Mouse (Mus musculus) heart, postnatal 10 days (tissue): ENCODE results near the gene Insyn1. TPM values are rescaled to one million over a fixed set of nuclear protein-coding genes. Genes with fewer than 3 reads are reported as not detected.

Source experiments
- DNase-seq, 2 experiments: peaks; one replicate each; pipeline ENCODE4 v3.0.0; 2021
- intact Hi-C: fragments of 180-260 bp; cut with DNase I; formaldehyde crosslinking; loops from one replicate; pipeline ENCODE4 v1.15.1; 2025
- total RNA-seq, 2 experiments: library from RNA; stranded (reverse); gene quantifications; 2 replicates each; pipeline ENCODE4 v1.2.3; 2021

Insyn1 gene
- 10 to 100 TPM; 11.0 to 11.4 TPM for total RNA-seq

DNA sequence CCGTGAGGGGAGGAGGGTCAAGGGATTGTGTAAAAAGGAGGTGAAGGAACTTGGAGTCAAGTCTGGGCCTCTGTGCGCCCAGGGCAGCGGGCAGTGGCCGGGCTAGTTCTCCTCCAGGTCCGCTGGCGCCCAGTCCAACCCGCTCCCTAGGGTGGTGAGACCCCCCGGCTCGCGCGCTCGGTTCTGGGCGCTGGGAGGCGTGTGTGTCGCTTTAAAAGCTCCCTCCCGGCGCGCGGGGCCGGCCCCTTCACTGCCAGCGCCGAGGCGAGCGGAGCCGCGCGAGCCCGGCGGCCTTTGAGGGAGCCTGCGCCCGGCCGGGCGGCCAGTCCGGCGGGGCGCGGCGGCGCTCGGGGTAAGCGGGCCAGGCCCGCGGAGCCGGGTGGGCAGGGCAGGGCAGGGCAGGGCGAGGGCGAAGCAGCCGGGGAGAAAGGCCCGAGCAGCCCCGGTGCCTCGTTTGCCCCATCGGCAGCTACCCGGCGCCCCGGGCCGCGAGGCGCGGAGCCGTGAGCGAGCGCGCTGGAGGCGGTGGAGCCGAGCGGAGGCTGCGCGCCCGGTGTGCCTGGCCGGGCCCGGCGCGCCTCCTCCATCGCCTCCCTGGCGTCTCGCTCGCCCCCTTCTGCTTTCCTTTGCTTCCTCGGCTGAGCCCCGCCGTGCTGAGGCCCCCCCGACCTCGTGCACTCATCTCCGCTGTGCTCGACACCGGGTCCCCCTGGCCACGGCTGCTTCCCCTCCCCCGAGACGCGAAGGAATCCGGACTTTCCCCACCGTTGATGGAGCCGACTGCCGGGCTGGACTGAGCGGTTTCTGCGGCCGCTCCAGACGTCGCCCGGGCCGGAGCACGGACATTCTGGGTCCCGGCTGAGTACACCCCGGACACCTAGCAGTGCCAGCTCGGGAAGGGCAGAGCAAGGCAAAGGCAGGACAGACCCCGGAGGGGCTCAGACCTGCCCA is at the start of gene Insyn1:
Insyn1 (plus strand) TSS at position 753 of the 951 bp plus-strand sequence.
- peak; percentile 74 to 76 for DNase-seq
- intact Hi-C loops = loop anchor here (2.0 kb wide), 1 partner anchor 77 kb away; no protein-coding TSS in a partner anchor

DNA sequence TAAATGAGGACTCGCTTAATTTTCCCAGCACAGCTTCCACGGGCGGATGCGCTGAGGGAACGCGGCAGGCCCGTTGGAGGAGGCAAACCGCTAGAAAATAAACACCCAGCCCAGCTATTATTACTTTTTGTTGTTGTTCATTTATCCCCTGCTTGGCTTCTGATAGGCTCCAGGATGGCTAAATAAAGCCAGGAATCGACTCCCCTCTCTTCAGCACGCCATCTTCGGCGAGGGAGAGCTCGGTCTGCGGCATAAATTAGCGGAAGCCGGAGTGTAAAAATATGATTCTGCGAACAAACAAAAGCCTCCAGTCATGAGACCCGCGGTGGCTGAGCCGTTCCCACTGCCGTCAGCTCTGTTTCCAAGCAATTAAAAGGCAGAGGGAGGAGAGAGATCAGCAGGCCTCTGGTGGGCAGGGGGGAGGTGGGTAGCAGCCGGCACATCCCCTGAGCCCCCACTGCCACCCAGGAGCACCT is 49.4 kb upstream of the Insyn1 start:
- intact Hi-C loops = no loop called here
- DNase-seq = no peak

DNA sequence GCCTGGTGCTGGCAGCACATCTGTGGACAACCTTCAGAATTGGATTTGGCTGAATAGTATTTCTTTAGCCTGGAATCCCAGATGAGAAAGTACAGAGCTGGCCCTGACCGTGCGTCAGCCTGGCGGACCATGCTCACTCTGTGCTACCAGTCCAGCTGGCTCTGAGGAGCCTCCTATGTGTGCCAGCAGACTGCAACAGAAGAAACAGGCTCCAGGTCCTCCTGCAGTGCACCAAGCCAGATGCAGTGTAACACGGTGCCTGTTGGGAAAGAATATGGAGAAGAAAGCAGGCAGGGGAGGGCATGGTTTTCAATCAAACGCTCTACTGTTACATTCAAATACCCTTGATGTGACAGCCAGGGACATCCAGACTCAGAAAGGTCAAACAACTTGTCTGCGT is 48.3 kb upstream of the Insyn1 start:
- intact Hi-C loops = no loop called here
- peak; percentile 49 for DNase-seq

DNA sequence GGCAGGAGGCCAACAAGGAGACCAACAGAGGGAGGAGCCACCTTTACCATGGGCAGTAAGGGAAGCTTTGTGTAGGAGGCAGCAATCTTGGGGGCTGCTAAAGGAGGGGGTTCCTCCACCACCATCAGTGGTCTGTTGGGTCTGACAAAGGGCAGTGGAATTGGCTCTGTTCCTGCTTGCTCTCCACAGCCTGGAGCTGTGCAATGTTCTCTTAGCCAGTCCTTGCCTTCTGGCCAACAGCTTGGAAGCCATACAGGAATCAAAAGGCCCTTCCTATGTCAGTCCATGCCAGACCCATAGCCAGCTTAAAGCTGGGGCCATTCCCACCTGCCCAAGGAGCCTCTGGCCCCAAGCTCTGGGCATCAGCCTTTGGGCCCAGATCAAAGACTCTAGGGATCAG is 47.8 kb upstream of the Insyn1 start:
- peak; percentile 32 to 52 for DNase-seq
- intact Hi-C loops = no loop called here

DNA sequence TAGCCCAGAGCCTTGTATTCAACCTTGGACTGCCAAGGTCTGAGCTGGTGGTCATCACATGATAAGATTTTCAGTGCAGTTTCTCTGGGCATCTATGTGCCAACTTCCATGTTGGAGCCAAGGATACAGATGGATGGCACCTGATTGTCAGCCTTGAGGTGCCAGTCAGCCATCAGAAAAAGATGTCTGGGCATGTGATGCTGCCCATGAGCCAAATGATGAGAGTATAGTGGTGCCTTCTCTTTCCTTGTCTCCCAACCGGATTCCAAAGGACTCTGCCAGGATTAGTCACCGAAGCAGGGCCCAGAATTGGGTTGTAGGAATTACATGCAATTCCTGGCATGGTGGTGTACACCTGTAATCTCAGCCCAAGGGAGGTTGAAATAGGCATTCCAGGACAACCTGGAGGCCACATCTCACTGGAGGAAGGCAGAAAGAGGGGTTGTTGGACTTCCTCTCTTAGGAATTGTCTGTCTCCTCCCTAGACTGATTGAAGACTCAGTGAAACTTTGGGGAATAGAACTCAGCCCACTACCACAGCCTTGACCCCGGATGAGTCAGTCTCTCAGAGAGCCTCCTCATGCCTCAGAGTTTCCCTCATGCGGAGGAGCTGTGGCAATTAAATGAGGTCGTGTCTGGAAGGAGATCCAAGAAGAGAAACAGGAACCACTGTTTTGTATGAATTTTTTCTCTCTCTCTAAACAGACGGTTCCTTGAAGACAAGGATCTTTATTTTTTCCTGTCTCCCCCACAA is 46.9 kb upstream of the Insyn1 start:
- DNase-seq = peak in 1 of 2 experiments; percentile 12
- intact Hi-C loops = no loop called here

DNA sequence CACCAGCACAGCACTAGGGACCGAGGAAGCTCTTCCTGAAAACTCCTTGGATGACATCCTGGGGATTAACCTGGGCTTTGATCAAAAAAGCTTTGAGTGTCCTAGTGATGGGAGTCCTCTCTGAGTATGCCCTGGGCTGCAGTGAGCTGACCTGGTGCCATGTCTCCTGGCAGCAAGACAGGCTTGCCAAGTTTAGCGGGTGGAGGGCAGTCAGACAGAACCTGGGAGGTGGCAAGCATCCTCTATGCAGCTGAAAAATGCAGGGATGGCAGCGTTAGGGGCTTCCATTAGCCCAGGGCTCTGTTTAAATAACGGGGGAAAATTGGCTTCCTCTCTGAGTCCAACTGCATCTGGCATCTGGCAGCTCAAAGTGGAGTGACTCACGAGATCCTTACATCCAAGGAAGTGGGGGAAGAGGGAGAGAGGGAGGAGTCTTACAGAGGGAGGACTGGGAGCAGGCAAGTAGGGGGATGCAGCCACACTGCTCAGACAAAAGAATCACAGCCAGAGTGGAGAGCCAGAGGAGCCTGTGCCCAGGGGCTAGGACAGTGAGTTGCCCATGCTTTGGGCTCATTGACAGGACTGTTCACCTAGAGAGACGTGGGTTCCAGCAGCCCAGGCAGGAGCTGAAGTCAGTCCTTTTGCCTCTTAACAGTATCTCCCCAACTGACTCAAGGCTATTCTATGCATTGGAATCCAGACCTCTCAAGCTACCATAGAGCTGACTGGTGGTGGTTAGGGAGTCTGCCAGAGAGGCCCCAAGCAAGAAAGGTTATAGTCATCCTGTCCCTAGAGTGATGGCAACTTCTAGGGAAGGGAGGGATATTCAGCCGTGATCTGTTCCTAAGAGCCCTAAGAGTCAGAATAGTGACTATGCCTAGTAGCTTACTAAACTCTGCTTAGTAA is 46.0 kb upstream of the Insyn1 start:
- intact Hi-C loops = no loop called here
- peak; percentile 13 to 22 for DNase-seq

DNA sequence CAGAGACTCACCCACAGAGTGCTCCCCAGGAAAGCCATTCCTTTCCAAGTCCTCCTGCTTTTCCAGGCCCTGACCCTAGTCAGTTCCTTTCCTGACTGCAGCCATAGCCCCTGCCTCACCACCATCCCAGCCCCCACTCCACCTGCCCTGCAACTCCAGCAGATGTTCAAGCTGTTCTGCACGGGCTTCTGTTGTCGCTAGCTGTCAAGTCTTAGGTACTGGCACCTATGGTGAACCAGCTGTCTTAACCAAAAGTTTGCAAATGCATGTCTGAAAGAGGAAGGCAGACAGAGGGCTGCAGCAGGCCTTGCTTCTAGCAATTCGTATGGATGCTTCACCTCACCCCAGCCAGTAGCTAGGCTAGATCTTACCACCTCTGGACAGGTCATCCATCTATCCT is 45.3 kb upstream of the Insyn1 start:
- intact Hi-C loops = no loop called here
- no peak for DNase-seq

DNA sequence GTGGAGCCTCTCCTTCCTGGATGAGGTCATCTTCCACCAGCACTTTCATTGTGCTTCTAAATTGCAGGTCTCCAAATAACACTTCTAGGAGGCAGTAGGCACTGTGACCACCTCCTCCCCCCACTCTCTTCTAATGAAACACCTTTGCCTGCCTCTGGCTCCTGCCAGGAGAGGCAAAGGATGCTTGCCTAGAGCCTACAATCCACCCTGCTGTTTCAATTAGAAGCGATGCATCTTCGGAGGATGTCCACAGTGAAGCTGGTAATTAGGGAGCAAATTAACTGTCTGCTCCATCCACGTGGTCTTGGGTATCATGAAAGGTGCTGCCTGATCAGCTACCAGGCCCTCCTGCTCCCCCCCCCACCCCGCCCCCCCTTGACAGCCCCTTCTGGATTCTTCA is 41.6 kb upstream of the Insyn1 start:
- no peak for DNase-seq
- intact Hi-C loops = no loop called here

DNA sequence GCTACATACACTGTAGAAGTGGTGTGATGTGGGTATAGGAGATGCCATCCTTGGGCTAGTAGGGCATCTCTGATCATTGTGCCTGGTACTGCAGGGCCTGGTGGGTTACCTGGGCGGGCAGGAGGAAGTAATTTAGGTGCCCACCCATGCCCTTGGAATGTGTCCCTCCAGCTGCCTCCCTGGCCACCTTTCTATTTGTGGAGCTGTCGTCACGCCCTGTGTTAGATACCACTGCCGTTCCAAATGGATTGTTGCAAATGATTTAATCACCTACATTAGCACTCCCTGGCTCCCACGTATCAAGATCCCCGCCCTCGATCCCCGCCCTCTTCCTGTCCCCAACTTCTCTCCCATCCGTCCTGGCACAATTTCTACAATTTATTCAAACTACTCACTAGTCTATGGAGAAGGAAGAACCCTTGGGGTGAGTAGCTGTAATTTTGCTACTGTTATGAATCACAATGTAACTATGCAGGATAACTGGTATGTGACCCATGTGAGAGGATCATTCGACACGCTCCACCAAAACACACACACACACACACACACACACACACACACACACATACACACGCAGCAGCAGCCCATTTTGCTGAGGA is 40.3 kb upstream of the Insyn1 start:
- DNase-seq = no peak

DNA sequence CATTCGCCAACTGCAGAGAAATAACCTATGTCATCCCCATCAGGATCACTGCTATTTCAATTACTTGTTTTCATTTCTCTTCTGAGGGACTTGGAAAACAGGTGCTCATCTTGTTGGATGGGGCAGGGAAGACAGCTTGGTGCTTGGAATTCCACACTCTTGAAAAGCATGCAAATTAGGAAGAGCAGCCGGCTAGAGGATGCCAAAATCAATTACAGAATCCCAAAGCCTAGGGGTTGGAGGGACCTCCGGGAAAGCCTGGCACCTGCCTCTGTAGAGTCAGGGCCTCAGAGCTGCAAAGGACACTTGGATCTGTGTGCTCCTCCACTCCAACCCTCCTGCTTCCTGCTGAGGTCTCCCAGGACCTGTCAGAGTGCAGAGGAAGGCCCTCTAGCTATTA is 38.9 kb upstream of the Insyn1 start:
- intact Hi-C loops = no loop called here
- DNase-seq = no peak

More for the DNA sequence above, 40.3 kb upstream of the Insyn1 start:
- intact Hi-C loops = no loop called here

DNA sequence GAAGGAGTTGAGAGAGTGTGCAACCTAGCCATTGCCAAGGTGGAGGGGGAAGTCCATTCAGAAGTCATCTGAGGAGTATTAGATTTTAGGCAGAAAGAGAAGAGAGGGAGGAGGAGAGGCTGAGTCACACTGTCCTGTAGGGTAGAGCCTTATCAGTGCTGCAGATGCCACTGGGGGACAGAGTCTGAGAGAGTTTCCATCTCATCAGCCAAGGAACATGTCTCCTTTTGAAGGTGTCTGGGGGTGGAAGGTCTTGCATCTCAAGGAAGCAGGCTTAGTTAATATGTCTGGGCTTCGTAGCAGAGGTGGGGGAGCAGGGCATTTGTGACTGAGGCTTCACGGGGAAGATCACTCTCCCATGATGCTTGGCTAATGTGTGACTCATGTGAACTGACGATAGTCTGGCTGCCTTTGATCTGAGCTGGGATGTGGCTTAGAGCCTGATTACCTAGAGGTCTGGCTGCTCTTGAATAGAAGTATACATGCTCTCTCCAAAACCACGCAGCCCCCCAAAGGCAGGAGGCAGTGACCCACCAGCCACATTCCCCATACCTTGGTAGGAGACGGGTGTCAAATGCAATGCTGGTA is 34.5 kb upstream of the Insyn1 start:
- intact Hi-C loops = no loop called here
- no peak for DNase-seq

DNA sequence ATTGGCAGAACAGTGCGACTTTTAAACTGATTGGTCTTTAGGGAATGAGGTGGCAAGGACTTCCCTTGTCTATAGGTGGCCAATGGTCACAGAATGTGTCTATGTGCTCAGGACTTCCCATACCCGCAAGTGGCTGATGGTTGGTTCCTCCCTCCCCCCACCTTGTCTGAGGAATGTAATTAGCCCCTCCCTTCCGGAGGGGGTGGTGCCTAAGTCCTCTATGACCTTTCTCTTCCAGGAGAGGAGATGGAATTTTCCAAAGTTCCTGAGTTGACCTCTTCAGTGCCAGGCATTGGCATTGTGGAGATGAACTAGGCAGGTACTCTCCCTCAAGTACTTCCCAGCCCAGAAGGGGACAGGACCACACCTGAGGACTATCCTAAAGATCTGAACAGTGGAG is 33.5 kb upstream of the Insyn1 start:
- DNase-seq = no peak
- intact Hi-C loops = loop anchor here (5.0 kb wide), 1 partner anchor 43 kb away; no protein-coding TSS in a partner anchor

DNA sequence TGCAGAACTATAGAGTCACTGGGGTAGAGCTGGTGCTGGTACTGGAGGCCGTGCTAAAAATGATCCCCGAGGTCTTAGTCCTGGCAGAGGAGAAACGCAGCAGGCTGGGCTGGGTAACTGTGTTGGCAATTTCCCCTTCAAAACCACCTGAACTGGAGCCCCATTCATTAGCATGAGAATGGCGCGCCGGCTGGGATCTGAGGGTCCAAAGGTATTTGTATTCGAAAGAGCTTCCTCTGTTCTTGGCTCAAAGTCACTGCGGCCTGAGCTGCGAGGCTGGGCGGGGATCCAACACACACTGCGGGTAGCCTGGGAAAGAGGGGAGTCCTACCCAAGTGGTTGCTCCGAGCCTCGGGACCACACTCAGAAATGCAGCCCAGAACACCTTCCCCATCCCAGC is 32.6 kb upstream of the Insyn1 start:
- intact Hi-C loops = loop anchor here (5.0 kb wide), 1 partner anchor 43 kb away; no protein-coding TSS in a partner anchor
- DNase-seq = peak in 1 of 2 experiments; percentile 13

DNA sequence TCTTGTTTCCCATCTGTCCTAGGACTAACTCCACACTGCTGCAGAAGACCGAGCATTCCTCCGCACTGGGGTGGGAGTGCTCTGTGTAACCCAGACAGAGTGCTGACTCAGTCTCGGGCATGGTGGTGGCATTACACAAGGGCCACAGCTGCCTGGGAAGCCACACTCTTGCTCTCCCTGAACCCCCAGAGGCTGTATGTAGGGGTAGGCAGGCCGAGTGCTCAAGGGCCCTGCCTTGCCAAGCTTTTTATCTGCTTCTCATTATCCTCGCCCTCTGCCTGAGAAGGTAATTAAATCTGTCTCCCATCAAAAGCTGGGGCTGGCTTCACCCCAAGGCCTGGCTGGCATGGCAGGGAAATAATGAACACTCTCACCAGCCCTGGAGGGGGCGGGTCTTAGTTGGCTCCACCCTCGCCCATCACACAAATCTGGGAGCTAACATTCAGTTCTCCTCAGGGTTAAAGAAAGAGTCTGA is 30.9 kb upstream of the Insyn1 start:
- intact Hi-C loops = loop anchor here (5.0 kb wide), 1 partner anchor 45 kb away; no protein-coding TSS in a partner anchor
- DNase-seq = no peak

DNA sequence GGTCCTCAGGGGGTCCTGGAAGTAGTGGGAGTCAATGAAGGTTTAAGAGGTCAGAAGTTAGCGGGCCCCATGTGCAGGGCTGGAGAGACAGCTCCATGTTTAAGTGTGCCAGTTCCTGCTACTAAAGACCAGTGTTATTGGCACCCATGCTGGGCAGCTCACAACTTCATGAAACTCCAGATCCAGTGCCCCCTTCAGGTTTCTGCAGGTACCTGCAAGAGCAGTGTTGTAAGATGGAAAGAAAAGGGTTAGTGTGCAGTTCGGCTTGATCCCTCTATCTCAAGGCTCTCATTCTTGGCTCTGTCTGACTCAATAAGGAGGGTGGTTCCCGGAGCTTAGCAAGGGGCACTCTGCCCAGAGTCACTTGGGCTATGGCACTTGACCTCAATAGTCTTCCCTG is 30.1 kb upstream of the Insyn1 start:
- intact Hi-C loops = loop anchor here (5.0 kb wide), 1 partner anchor 46 kb away; no protein-coding TSS in a partner anchor
- peak in 1 of 2 experiments; percentile 21 for DNase-seq

DNA sequence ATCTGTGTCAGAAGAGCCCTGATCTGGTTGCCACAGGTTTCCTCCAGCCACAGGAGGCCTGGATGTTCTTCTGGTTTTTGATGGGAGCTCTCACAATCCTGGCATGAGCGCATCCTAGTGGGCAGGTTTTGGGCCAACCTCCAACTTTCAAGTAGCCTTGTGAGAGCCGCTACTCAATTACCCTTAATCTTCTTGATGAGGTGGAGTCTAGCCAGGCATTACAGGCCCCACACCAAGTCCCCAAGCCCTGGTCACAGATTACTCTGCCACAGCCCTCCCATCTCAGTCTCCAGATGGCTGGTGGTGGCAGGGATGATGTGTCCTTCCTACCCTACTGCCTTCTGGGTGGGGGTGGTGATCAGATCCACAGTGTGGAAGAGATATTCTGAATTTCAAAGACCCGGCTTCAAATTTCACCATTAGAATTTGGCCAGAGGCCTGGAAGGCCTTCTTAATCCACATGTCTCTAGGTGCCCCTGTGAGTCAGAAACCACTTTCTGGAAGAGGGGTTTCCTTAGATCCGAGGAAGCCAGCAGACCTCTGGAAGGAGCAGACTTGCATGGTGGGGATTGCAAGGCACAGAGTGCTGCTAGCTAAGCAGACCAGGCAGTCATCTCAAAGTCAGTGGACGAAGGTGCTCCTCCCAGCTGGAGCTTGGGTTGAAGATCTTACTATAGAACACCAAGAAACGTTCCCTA is 29.4 kb upstream of the Insyn1 start:
- intact Hi-C loops = loop anchor here (5.0 kb wide), 1 partner anchor 47 kb away; no protein-coding TSS in a partner anchor
- DNase-seq = peak; percentile 48 to 59

DNA sequence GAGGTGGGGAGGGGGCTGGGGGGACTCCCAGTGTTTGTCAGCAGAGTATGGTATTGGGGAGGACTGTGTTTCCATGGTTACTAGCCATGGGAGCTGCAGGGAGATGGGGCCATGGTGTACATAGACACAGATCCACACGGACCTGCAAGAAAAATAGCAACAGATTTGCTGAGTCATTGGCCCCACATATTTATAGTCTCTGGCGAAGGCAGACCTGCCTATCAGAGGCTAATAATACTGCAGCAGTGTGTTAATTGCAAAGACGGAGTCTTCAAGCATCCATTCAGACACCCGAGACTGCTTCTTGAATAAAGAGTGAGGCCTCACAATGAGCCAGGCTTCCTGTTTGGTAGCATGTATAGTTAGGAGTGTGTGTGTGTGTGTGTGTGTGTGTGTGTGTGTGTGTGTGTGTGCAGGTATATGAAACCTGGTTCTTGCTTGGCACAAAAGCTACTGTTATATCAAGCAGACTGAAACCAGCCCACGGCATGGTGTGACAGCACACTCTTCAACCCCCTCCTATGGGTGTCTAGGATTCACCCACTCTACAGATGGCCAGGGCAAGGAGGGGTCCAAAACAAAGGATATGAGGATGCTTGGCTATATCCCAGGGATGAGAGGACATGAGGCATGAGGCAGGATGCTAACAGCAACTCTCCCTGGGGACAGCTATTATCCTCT is 20.9 kb upstream of the Insyn1 start:
- peak; percentile 30 to 43 for DNase-seq
- intact Hi-C loops = no loop called here

DNA sequence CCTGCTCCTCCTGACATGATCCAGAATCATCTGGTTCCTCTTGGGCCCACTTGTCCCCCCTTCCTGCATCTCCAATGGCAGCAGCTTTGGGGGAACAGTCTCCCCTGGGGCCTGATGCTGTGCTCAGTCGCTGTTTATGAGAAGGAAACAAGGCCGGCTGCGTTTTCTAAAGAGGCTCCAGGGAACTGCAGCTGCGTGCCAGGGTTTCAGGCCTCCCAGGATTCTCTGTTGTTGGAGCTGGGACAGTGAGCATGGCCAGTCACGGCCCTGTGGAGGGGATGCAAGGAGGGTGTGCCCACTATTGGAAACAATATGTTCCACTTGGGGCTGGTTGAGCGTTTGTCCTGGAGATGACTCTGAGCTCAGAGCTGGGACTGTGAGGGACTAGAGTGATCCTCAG is 17.9 kb upstream of the Insyn1 start:
- intact Hi-C loops = no loop called here
- DNase-seq = peak in 1 of 2 experiments; percentile 23
